Mouse (Mus musculus) heart, postnatal 4 days (tissue): ENCODE data around the gene Camkmt. TPM values are rescaled to one million over a fixed set of nuclear protein-coding genes. Genes with fewer than 3 reads are reported as not detected.

ENCODE experiments used
- DNase-seq: peaks from one replicate; pipeline ENCODE4 v3.0.0; 2021
- total RNA-seq, 2 experiments: library from RNA; stranded (reverse); gene quantifications; 2 replicates each; pipeline ENCODE4 v1.2.3; 2021

The Camkmt gene
- total RNA-seq, 2 experiments from 2014 or later: 4.1 to 5.3 TPM

GRCm38 (mm10) chr17:85463497-85464392 lies 373.4 kb downstream of the Camkmt start:
- DNase-seq: no peak

- DNase-seq: no peak
These were observed 374.4 kb downstream of the Camkmt start for GRCm38 (mm10) chr17:85464466-85465411.

- DNase-seq: no peak
These were observed 379.4 kb downstream of the Camkmt start for GRCm38 (mm10) chr17:85469776-85470175.

- no peak for DNase-seq
These were observed 382.4 kb downstream of the Camkmt start for GRCm38 (mm10) chr17:85472687-85473202.

- DNase-seq: no peak
These were observed 382.9 kb downstream of the Camkmt start for GRCm38 (mm10) chr17:85473217-85473616.

GRCm38 (mm10) chr17:85473881-85474280 lies 383.5 kb downstream of the Camkmt start:
- no peak for DNase-seq

GRCm38 (mm10) chr17:85481241-85481640 lies 390.9 kb downstream of the Camkmt start:
- DNase-seq: no peak

GRCm38 (mm10) chr17:85483086-85483485 lies 392.7 kb downstream of the Camkmt start:
- no peak for DNase-seq

GRCm38 (mm10) chr17:85484015-85484414 lies 393.7 kb downstream of the Camkmt start:
- no peak for DNase-seq

- DNase-seq: no peak
These were observed 394.2 kb downstream of the Camkmt start for GRCm38 (mm10) chr17:85484526-85484925.

GRCm38 (mm10) chr17:85485065-85485945 lies 395.0 kb downstream of the Camkmt start:
- no peak for DNase-seq

- no peak for DNase-seq
These were observed 395.7 kb downstream of the Camkmt start for GRCm38 (mm10) chr17:85485946-85486533.

GRCm38 (mm10) chr17:85486585-85487480 lies 396.5 kb downstream of the Camkmt start:
- DNase-seq: no peak

GRCm38 (mm10) chr17:85487531-85487930 lies 397.2 kb downstream of the Camkmt start:
- DNase-seq: no peak

GRCm38 (mm10) chr17:85488601-85489487 lies 398.5 kb downstream of the Camkmt start:
- no peak for DNase-seq

- DNase-seq: no peak
These were observed 399.2 kb downstream of the Camkmt start for GRCm38 (mm10) chr17:85489488-85489980.

- DNase-seq: no peak
These were observed 401.1 kb downstream of the Camkmt start for GRCm38 (mm10) chr17:85491491-85491890.

GRCm38 (mm10) chr17:85493521-85493920 lies 403.2 kb downstream of the Camkmt start:
- no peak for DNase-seq
